11 mouse cellular contexts compared by ENCODE assay signal in the genomic region with DNA sequence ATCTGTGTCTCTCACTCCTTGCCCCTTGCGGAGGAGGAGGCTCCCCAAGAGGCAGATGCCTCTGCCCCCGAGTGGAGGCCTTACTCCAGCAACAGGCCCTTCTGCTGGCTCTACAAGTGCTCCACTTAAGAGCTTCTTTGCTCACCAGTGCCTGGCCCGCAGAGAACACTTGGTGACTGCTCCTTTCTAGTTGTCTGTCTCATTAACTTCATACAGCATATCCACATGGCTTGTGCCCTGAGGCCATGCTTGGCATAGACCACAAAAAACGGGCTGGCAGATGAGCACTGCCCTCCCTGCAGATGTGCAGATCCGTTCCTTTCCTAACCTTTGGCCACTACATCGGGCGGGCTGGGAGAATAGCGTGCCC. TPM values are rescaled to one million over a fixed set of nuclear protein-coding genes. Genes with fewer than 3 reads are reported as not detected.
DNase-seq lines count a peak whose midpoint lies in the region; ATAC-seq and TF ChIP-seq lines count a peak whose summit lies in the region.
"Had no signal": no experiment of that assay in that cellular context is flagged by ENCODE, and none has a peak within 500 bp of the region (broad histone marks: within the 10 kb centered on the region; RNA-seq: fewer than 3 reads in every experiment).

No protein-coding gene starts in this region.

- no peak for ATAC-seq in heart, embryonic 11.5 days (replicated peaks; ENCODE audit: insufficient number of reproducible peaks, low FRiP score, low TSS enrichment)
- ATAC-seq in forebrain, postnatal 0 days: no peak; the same call in 1 of the 2 replicates

- no peak for TF ChIP-seq CTCF in forebrain, postnatal 0 days (IDR thresholded peaks at IDR 0.05; ENCODE audit: low read depth)

- H3K27me3 ChIP-seq in heart, embryonic 11.5 days (ENCODE audit: control insufficient read depth, insufficient read depth, low read length): peaks cover 17% of the 10 kb centered on the region
- H3K27me3 ChIP-seq in forebrain, postnatal 0 days (ENCODE audit: insufficient read depth, low read length): no peaks in the 10 kb centered on the region
- peaks cover 74% of the 10 kb centered on the region for H3K27me3 ChIP-seq in midbrain, embryonic 10.5 days (ENCODE audit: low read depth, poor library complexity, severe bottlenecking)

- no peaks in the 10 kb centered on the region for H3K36me3 ChIP-seq in heart, embryonic 11.5 days (ENCODE audit: control insufficient read depth, insufficient read depth, low read length)
- no peaks in the 10 kb centered on the region for H3K36me3 ChIP-seq in forebrain, postnatal 0 days (ENCODE audit: insufficient read depth)
- no peaks in the 10 kb centered on the region for H3K36me3 ChIP-seq in midbrain, embryonic 10.5 days

- 58% methylated on average over 8 of the region's 8 CpGs for WGBS in heart, embryonic 11.5 days (ENCODE audit: insufficient replicate concordance)
- WGBS in forebrain, postnatal 0 days: 57% methylated on average over 8 of the region's 8 CpGs
- 63% methylated on average over 8 of the region's 8 CpGs for WGBS in midbrain, embryonic 10.5 days

- peak overlapping the region; percentile 82 for H3K4me2 ChIP-seq in heart, embryonic 11.5 days
- peak overlapping the region; percentile 54 for H3K4me2 ChIP-seq in forebrain, postnatal 0 days (ENCODE audit: low read depth)

- H3K4me3 ChIP-seq in heart, embryonic 11.5 days (ENCODE audit: low read depth, low read length): peak overlapping the region; percentile 53; the same call in 1 of the 2 replicates
- H3K4me3 ChIP-seq in forebrain, postnatal 0 days (ENCODE audit: low read depth, low read length): peak overlapping the region; percentile 49
- H3K4me3 ChIP-seq in midbrain, embryonic 10.5 days: peak overlapping the region; percentile 67

- H3K4me1 ChIP-seq in heart, embryonic 11.5 days (ENCODE audit: control insufficient read depth, insufficient read depth, low read length): no peaks in the 10 kb centered on the region
- no peaks in the 10 kb centered on the region for H3K4me1 ChIP-seq in forebrain, postnatal 0 days (ENCODE audit: insufficient read depth)
- no peaks in the 10 kb centered on the region for H3K4me1 ChIP-seq in midbrain, embryonic 10.5 days

- H3K9ac ChIP-seq in heart, embryonic 11.5 days (ENCODE audit: low read depth, low read length): no peak overlapping the region
- peak overlapping the region; percentile 72 for H3K9ac ChIP-seq in forebrain, postnatal 0 days
- H3K9ac ChIP-seq: liver, embryonic 14.5 days had no signal

- no peak for DNase-seq in heart, adult 9 months (ENCODE audit: low spot score in 2 of 2)
- DNase-seq in ES-CJ7 (ENCODE audit: low read depth, low spot score): peak; percentile 4
- no peak for DNase-seq in forebrain, postnatal 0 days
- DNase-seq in midbrain, embryonic 10.5 days (ENCODE audit: low spot score): no peak
- DNase-seq in thymus, adult 18-20 months: no peak
- DNase-seq in urinary bladder, postnatal 36 days (ENCODE audit: low spot score in 2 of 2): no peak
- DNase-seq in B cell, adult 2 months: no peak
- DNase-seq: gastrocnemius, postnatal 25 days had no signal

- no peak overlapping the region for H3K27ac ChIP-seq in heart, embryonic 11.5 days (ENCODE audit: low read depth, low read length)
- no peak overlapping the region for H3K27ac ChIP-seq in forebrain, postnatal 0 days (ENCODE audit: low read depth, low read length)
- no peak overlapping the region for H3K27ac ChIP-seq in midbrain, embryonic 10.5 days (replicated peaks)
- H3K27ac ChIP-seq: liver, embryonic 14.5 days had no signal

- H3K9me3 ChIP-seq in heart, embryonic 11.5 days (replicated peaks; ENCODE audit: control insufficient read depth, low read length): no peaks in the 10 kb centered on the region
- H3K9me3 ChIP-seq in forebrain, postnatal 0 days (ENCODE audit: low read length): no peaks in the 10 kb centered on the region
- H3K9me3 ChIP-seq in midbrain, embryonic 10.5 days (replicated peaks): no peaks in the 10 kb centered on the region

RNA-seq across cellular contexts. Expression of a gene that starts 6.2 kb away (rescaled TPM):
- polyA plus RNA-seq in heart, embryonic 11.5 days (2014; fragmentation: Nextera tagmentation; extraction: Ambion mirVana): not detected in 2 replicates
- total RNA-seq in forebrain, postnatal 0 days (2014; rRNA removed): not detected in 2 replicates
- polyA plus RNA-seq in forebrain, postnatal 0 days (2015; fragmentation: Nextera tagmentation; extraction: Ambion mirVana): not detected in 2 replicates
- polyA plus RNA-seq in midbrain, embryonic 10.5 days (2016; fragmentation: Nextera tagmentation; extraction: Ambion mirVana): not detected in 2 replicates
- total RNA-seq: gastrocnemius, postnatal 25 days had no signal
- polyA plus RNA-seq: C2C12; liver, embryonic 14.5 days had no signal

RNA-seq across cellular contexts. Expression of a gene that starts 25.7 kb away (rescaled TPM):
- polyA plus RNA-seq in heart, embryonic 11.5 days (2014; fragmentation: Nextera tagmentation; extraction: Ambion mirVana): not detected in 2 replicates
- not detected in 2 replicates for total RNA-seq in forebrain, postnatal 0 days (2014; rRNA removed)
- not detected in 2 replicates for polyA plus RNA-seq in forebrain, postnatal 0 days (2015; fragmentation: Nextera tagmentation; extraction: Ambion mirVana)
- not detected in 2 replicates for polyA plus RNA-seq in midbrain, embryonic 10.5 days (2016; fragmentation: Nextera tagmentation; extraction: Ambion mirVana)
- total RNA-seq: gastrocnemius, postnatal 25 days had no signal
- polyA plus RNA-seq: C2C12; liver, embryonic 14.5 days had no signal

RNA-seq across cellular contexts. Expression of a gene that starts 25.9 kb away (rescaled TPM):
- 0.30 and 0.39 TPM in 2 replicates for polyA plus RNA-seq in heart, embryonic 11.5 days (2014; fragmentation: Nextera tagmentation; extraction: Ambion mirVana)
- 2.2 and 4.5 TPM in 2 replicates for total RNA-seq in forebrain, postnatal 0 days (2014; rRNA removed)
- polyA plus RNA-seq in forebrain, postnatal 0 days (2015; fragmentation: Nextera tagmentation; extraction: Ambion mirVana): 4.6 and 4.8 TPM in 2 replicates
- polyA plus RNA-seq in midbrain, embryonic 10.5 days (2016; fragmentation: Nextera tagmentation; extraction: Ambion mirVana): 0.12 and 0.55 TPM in 2 replicates
- total RNA-seq: gastrocnemius, postnatal 25 days had no signal
- polyA plus RNA-seq: C2C12; liver, embryonic 14.5 days had no signal
